Mouse (Mus musculus) cerebellum, adult 9-10 months (tissue): ENCODE data around the gene Tmem39a.

Experiments used
- DNase-seq: peaks from one replicate; pipeline ENCODE4 v3.0.0; 2022

Gene Tmem39a

DNA sequence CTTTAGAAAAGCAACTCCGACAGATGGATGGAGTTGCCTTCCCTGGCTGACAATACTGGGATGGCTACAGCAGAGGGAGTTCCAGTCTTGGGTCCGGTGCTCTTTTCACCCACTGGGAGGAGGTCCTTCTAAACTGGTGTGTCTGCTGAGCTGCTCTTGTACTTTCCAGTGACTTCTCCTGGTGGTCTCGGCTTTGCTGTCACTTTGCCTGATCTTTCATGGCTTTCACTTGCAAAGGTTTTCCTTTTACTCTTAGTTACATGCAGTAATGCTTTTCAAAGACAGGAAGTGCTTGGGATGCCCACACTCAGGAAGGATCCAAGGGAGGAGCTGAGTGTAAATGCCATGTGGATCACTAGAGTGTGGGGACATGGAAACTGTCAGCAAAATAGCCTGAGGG, 33.0 kb downstream of the Tmem39a start:
- no peak for DNase-seq

DNA sequence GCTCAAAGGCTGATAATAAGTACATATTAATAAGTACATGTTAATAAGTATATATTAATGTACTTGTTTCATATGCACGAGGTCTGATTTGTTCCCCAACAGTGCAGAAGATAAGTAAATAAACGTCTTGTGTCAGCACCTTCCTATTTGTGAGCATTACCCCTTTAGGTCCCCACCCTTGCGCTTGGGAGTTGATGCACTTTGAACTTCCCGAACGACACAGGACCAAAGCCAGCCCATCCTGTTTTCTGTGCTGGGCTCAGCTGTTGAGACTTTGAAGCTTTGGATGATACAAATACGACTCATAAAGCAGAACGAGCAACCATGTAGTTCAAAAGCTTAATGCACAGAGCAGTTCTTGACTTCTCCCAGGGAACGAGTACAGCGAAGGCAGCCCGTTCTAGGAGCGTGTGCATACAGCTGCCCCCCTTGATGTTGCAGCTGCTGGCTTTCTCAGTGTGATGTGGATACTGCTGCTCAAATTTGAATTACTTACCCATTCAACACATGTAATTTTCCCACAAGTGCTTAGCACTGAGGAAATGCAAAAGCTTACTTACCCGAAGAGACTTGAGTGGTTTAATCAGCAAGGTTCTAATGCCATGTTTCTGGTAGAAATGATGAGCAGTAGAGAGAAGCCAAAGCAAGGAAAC, 33.7 kb downstream of the Tmem39a start:
- no peak for DNase-seq

DNA sequence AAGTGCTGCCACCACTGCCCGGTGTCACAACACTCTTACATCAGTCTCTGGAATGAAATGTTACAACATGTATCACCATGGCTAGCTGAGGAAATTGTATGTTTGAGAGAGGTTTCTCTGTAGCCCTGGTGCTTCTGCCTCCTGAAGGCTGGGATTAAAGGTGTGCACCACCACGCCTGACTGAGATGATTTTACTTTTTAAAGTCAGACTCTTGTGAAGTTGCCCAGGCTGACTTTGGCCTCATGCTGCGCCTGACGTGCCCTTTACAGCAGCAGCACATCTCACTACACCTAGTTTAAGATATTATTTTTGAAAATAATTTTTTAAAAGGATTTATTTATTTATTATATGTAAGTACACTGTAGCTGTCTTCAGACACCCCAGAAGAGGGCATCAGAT, 34.4 kb downstream of the Tmem39a start:
- no peak for DNase-seq

DNA sequence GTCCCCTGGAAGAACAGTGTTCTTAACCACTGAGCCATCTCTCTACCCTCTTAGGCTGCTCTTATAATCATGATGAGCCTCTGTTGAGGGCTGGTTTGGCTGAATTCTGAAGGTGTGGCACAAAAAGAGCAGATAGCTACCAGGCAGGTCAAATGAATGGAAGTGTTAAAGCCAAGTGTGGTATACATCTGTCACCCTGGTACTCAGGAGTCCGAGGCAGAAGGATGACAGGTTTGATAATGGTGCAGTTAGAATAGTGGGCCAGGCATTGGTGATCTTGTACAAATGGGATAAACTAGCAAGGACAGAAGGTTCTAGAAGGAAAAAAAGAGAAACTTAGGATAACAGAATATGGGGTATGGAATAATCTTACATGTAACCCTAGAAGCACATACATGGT, 35.9 kb downstream of the Tmem39a start:
- no peak for DNase-seq

DNA sequence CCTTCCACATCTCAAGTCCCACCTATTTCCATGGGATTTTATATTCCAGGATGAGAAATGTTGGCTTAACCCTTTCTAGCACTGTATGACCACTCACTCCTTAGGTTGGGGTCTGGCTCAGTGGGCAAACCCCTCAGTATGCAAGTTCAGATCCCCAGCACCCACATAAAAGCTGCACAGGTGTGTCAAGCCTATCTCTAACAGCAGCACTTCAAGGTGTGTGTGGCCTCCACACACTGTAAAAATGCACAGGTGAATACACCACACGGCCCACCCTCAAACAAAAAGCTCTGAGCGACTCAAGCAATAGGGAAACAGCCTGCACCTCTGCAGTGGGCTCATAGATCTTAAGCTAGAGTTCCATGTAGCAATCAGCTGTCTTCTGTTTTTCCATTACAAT, 37.6 kb downstream of the Tmem39a start:
- no peak for DNase-seq

DNA sequence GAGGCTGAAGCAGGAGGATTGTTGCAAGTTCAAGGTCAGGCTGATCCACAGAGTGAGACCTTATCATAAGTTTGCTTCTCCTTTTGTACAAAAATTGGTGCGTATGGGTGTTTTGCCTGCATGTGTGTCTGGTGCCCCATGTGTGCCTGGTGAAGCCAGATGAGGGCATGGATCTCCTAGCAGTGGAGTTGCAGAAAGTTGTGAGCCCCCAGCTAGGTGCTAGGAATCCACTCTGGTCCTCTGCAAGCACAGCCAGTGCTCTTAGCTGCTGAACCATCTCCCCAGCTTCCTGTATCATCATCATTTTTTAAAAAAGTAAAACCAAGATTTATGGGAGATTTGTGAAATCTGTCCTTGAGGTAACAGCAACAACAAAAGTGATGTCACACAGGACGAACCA, 38.2 kb downstream of the Tmem39a start:
- DNase-seq, result no peak

DNA sequence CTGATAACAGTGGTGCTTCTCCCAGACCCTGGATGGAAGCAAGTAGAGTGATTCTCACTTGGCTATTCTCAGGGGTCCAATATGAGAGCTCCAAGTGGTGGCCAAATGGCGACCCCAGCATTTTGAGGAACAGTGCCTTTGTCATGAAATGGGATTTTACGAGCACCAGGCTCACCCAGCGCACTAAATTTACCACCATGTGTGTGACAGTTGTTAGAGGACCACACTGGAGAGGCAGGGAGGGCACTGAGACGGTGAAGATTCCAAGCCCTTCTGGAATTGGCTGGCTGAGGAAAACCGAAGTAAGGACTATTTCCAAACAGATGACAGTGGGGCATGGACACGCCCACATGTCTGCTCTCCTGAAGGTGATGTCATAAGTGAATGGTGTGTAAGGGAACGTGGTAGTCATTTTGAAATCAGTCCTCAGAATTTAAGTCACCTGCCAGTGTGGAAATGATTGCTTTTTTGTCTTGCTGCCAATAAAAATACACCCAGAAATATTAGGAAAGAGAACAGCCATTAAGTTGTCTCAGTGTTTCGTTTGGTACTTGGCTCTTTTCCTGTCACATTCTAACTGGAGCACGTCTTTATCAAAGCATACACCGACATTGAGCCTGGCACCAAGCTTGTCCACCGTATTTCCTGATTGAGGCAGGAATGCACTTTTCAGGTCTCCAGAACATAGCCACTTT, 40.6 kb downstream of the Tmem39a start:
- no peak for DNase-seq

DNA sequence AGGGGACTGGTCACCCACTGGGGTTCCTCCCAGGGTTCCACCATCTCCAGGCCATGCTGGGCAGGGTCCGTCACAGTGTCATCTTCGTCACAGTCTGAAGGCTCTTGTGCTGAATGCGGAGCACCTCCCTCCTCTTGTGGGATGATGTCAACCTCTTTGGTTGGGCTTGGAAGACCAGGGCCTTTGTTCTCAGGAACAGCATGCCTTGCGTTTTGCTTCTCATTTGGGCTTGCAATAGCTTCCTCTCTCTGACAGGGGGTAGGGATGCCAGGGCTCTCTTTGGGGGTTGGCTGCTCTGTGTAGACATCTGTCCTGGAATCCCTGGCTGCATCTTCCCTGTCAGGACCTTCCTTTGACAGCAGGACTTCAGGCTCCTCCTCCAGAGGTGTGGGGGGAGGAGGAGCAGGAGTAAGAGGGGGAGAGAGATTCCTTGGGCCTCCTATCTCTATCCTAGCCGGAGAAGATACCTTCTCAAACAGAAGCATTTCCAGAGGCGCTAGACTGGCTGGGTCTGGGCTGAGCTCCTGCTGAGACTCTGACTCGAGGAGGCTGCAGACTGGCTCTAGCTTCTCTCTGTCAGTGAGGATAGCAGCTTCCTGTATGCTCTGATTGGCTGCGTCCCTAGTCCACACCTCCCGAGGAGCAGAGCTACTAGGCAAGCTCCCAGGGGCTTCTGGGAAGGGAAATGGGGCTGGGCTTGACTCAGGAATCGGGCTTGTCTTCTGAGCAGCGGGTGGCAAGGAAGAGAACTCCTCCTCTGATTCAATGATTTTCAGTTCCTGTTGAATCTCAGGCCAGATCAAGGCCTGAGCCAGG, 44.7 kb downstream of the Tmem39a start:
- peak; percentile 13 for DNase-seq

DNA sequence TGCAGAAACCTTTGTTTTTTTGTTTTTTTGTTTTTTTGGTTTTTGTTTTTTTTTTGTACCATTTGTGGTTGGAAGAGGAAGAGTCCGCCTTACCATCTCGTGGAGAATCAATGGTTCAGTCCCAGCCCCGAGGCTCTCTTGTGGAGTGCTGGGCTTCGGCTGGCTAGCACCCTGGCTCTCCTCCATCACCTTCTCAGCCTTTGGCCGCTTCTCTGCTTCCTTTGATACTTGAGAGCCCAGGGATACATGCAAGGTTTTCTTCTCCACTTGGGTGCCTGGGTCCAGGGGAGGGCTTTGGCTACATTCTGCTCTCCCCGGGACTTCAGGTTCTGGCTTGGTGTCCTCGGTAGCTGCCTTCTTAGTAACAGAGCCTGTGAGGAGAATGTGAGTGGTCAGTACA, 48.0 kb downstream of the Tmem39a start:
- no peak for DNase-seq

DNA sequence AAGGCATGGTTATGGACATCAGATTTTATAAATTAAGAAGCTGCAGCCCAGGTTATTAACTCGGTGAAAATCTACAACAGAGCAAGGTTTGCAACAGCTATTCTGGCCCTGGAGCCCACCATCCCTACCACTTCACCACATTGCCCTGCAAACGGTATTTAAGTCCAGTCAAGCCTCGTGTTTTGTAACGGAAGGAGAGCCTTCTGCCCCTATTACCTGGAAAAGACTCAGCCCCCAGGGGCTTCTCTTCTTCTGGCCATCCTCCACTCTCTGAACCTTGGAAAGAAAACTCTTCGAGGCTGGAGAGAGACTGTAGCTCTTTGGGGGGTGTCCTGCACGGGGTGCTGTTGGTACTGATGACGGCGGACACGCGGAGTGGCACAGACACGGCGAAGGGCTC, 50.2 kb downstream of the Tmem39a start:
- DNase-seq, result no peak

DNA sequence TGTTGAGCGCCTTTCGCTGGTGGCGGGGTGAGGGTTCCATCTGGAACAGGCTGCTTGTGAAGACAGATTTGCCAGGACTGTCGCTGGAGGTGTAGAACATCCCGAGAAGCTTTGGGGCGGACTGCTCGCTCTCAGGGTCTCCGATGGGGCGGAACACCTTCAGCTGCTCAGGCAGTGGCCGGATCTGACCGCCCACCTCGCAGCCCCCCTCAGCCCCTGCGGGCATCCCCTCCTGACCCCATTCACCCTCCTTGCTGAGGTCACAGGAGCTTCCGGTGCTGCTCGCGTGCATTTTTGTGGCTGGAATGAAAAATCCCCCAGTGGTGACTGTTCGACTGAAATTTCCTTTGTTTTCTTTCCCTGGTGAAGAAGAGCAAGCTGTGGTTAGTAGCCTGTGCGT, 50.6 kb downstream of the Tmem39a start:
- no peak for DNase-seq

DNA sequence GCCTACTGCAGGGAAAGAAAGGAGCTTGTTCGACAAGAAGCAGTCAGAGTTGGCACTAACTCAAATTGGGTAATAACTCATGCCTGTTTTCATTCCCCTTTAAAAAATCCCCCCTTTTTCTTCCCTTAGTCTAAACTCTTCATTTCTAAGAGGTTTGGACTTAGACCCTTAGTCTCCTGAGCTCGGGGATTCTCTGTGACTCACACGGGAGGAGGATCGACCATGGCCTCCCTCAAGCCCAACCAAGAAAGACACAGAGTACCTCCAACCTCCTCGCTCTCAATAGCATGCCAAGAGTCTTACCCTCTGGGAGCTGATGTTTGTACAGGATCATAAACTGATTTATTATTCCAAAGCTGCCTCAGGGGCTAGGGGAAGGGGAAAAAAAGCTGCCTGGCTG, 54.1 kb downstream of the Tmem39a start:
- DNase-seq, result no peak

DNA sequence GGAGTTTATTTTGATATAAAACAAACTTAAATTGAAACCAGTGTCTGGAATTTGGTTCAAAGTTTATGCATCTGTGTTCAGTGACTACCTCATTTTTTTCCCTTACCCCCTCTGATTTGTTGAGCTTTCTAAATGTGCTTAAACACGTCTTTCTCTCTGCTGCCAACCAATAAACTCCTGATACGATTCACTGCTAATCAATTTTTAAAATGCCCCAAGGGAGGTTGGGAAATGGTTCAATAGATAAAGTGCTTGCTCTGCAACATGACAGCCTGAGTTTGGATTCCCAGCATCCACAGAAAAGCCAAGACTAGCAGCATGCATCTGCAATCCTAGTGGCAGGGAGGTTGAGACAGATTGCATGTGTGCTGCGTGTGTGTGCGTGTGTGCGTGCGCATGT, 55.1 kb downstream of the Tmem39a start:
- no peak for DNase-seq

DNA sequence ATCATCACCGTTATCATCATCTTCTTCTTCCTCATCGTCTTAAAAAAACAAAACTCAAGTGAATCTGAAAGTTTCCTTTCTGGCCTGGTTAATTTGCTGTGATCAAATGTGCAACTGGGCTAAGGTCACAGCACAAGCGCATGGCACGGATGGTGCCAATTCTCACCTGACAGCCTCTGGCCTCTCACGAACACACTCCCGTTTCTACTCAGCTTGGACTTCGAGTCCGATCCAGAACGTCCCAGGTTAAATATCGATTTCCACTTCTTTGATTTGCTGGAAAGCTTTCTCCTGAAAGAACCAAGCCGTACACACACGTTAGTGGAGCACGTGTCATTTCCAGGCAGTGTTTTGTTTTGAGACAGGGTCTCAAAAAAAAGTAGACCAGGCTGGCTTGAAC, 59.5 kb downstream of the Tmem39a start:
- no peak for DNase-seq

DNA sequence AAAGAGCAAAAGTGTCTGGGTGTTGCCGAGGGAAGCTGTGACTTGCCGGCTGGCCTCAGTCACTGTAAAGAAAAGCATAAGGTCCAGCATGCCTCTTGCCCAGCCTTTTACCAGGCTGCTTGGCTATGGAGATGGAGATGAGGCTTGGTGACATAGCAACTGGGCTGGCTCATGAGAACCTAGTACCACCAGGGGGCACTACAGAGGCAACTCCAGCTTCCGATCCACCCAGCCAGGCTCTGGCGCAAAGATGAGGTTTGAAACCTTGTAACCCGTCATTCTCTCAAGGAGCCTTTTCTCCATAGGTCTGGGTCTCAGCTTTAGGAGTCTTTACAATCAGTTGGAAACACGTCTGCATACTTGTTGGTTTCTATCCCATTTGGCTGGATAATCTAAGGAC, 60.6 kb downstream of the Tmem39a start:
- DNase-seq, result peak; percentile 50

DNA sequence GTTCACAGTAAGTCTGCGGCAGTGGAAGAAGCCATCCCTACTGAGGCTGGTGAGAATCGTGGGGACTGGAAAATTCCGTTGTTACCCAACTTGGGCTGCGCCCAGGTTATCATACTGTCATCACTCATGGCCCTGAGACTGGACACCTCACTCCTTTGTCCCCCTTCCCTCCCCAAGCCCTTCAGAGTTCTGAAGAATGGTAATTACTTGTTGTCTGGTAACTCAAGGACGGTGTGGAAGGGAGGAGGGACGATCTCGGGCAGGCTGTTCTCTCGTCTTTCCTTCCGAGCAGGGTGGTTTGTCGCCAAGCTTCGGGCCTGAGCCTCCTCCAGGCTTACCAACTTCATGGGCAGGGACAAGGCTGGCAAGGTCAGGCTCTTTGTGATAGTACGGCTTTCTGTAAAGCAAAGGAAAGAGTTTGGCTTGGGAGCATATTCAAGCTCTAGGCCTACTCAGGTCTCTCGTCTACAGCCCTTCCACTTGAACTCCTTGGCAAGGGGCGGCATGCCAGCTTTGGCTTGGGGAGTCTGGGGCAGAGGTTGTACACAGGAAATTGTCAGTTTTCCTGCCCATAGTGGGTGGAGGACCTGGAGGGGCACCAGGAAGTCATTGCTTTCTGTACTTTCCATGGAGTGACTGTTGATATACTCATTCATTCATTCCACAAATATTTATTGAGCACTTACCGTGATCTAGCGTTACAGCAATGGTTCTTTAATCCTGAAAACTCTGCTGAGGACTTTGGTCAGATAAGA, 62.4 kb downstream of the Tmem39a start:
- no peak for DNase-seq

DNA sequence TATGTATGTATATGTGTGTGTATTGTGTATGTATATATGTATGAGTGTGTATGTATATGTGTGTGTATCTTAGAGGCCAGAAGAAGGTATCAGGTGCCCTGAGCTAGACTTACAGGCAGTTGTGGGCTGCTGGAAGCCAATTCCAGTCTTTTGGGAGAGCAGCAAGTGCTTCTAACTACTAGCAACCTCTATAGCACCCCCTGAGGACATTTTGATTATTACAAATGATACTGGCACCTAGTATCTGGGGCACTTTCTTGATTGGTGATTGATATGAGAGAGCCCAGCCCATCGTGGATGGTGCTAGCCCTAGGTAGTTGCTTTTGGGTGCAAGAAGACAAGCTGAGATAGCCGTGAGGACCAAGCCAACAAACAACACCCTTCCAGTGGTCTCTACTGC, 63.8 kb downstream of the Tmem39a start:
- no peak for DNase-seq

DNA sequence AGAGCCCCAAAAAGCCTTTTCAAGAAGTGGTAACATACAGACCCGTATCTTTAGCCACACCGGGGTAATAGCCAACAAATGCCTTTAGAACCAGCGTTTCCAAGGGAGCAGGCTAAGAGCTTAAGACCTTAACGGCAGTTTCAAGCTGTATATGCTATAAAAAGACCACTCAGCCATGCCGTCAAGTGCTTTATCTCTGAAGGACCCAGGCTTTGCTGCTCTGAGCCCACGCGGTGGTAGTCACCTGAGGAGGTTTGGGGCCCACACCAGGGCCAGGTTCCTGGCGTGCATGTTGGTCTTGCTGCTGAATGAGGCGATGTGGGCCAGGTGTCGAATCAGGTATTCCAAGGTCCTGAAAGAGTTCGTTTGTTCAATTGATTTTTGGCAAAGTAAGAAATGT, 65.8 kb downstream of the Tmem39a start:
- DNase-seq, result no peak

DNA sequence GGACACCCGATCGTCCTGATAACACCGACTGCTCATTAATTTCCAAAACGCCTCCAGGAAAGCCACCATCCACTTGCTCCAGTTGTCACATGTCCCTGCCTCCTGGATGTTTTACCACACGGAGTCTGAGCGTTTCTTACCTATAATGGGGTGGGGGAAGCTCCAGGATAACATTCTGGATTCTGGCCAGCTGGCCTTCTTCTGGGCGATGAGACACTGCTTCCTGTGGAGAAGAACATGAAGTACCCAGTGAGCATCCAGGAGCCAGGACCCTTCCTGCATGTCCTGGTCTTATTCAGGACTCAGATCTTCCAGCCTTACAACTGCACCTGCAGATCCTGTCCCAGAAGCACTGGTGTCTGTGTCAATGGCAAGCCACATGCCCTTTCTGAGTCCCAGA, 66.9 kb downstream of the Tmem39a start:
- DNase-seq, result no peak

DNA sequence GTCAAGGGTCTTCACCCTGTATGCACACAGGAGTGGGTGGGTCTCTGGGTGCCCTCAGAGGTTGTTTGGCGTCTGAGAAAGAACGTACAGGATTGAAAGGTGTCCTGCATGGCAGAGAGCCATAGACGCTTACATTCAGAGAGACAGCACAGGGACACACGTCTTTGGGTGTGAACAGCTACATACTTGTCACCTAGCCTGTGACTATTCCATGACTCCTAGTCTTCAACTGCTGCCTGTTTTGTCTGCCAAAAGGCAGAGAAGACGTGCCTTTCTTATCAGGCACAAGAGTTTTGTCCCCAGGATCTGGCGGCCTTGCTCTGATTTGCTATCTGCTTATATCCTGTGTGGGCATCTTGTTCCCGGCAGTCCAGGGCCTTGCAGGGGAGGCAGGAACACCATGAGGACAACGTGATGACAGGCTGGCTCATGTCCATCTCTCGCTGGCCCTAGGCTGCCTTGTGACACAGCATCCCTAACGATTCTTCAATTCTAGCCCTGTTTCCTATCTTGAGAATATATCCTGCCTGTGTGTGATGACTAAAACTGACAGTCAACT, 67.4 kb downstream of the Tmem39a start:
- no peak for DNase-seq

DNA sequence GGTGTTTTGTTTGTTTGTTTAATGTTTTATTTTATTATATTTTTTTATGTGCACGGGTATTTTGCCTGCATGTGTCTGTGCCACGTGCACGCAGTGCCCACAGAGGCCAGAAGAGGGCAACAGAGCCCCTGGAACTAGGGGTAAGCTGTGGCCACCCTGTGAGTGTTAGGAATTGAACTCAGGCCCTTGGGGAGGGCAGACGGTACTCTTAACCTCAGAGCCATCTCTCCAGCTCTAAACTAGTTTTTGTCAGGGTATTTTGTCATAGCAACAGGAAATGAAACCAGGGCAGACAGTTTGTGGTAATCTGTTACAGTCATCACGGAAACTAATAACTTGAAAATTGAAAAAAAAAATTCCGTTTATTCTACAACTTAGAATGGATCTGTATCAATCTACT, 73.6 kb downstream of the Tmem39a start:
- DNase-seq, result no peak

DNA sequence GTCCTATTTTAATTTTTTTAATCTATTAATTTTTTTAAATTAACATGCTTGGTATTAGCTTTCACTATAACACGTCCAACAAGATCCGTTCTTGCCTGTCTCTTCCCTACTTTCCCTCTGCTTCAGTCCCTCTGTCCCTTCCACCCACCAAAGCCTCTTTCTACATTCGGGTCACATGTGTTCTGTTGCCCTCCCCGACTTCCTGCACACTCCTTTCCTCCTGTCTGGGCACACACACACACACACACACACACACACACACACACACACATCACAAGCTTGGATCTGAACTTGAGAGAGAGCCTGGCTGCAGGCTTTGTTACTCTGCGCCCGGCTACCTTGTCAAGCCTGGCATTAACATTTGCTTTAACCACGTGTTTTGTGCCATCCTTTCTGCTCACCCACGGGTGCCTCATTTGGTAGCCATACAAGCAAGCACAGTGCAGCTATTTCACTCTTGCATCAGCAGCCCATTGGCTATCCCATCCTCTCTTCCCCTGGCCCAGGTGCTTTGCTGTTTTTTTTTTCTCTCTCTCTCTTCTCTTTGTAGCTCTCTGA, 77.4 kb downstream of the Tmem39a start:
- no peak for DNase-seq

DNA sequence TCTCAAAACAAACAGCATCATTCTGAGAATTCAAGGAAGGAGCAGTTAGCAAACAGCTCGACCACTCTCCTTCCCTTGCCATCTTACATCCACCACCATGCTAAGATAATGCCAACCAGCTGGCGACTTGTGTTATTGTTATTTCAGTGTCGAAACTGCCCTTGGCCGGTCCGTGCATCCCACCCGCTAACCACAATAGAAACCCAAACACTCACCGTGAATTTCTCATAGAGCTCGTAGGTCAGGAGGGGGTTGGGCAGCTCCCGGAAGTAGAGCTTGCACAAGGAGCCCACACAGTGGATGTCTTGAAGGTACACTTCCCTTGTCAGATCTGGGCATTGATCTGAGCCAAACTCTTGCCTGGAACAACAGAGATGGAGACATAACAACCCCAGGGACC, 78.2 kb downstream of the Tmem39a start:
- no peak for DNase-seq
